Mouse (Mus musculus) spleen, postnatal 14 days (tissue): ENCODE data around the gene Prss48.
"Not testable (repeated sequence)": the region's sequence is repeated elsewhere in the genome, so short reads cannot be mapped to it uniquely, and the experiment has no call there.

Experiments used
- DNase-seq, 2 experiments: peaks; one replicate each; pipeline ENCODE4 v3.0.0; 2021 to 2022; ENCODE audit warnings: low spot score in 2 of 2

Gene Prss48

GRCm38 (mm10) chr3:86004751-86005150, 2.5 kb upstream of the Prss48 start:
- no peak for DNase-seq

- DNase-seq: no peak
Measured at GRCm38 (mm10) chr3:86002940-86003339, 649 bp upstream of the Prss48 start.

GRCm38 (mm10) chr3:86001271-86001670, 1.0 kb downstream of the Prss48 start:
- DNase-seq: no peak

GRCm38 (mm10) chr3:85994645-85995044, 7.6 kb downstream of the Prss48 start:
- no peak for DNase-seq

- no peak for DNase-seq
Measured at GRCm38 (mm10) chr3:85993744-85994143, 8.5 kb downstream of the Prss48 start.

GRCm38 (mm10) chr3:85991802-85992156, 10.5 kb downstream of the Prss48 start:
- DNase-seq: no peak

GRCm38 (mm10) chr3:85991140-85991801, 11.0 kb downstream of the Prss48 start:
- no peak for DNase-seq

- no peak for DNase-seq
Measured at GRCm38 (mm10) chr3:85987225-85987624, 15.1 kb downstream of the Prss48 start.

GRCm38 (mm10) chr3:85984537-85984936, 17.8 kb downstream of the Prss48 start:
- no peak for DNase-seq

- DNase-seq: not testable (repeated sequence)
Measured at GRCm38 (mm10) chr3:85981761-85982160, 20.5 kb downstream of the Prss48 start.

- DNase-seq: no peak
Measured at GRCm38 (mm10) chr3:85980036-85980435, 22.3 kb downstream of the Prss48 start.

GRCm38 (mm10) chr3:85974451-85974850, 27.8 kb downstream of the Prss48 start:
- DNase-seq: no peak

GRCm38 (mm10) chr3:85973376-85974140, 28.7 kb downstream of the Prss48 start:
- DNase-seq: no peak

GRCm38 (mm10) chr3:85971599-85971975, 30.7 kb downstream of the Prss48 start:
- no peak for DNase-seq

- peak in 1 of 2 experiments; percentile 11 for DNase-seq
Measured at GRCm38 (mm10) chr3:85970742-85971598, 31.3 kb downstream of the Prss48 start, which contains the start of gene Sh3d19. Gene Sh3d19 (plus strand): TSS chr3:85971109.

GRCm38 (mm10) chr3:85969040-85969439, 33.3 kb downstream of the Prss48 start:
- no peak for DNase-seq

GRCm38 (mm10) chr3:85965479-85965878, 36.8 kb downstream of the Prss48 start:
- DNase-seq: no peak

GRCm38 (mm10) chr3:85961134-85961533, 41.2 kb downstream of the Prss48 start:
- DNase-seq: no peak

GRCm38 (mm10) chr3:85959669-85960068, 42.6 kb downstream of the Prss48 start:
- no peak for DNase-seq

GRCm38 (mm10) chr3:85955704-85956103, 46.6 kb downstream of the Prss48 start:
- no peak for DNase-seq

- DNase-seq: no peak
Measured at GRCm38 (mm10) chr3:85955269-85955668, 47.0 kb downstream of the Prss48 start.

GRCm38 (mm10) chr3:85952696-85953283, 49.5 kb downstream of the Prss48 start:
- DNase-seq: no peak
